Mouse (Mus musculus) lung, embryonic 15.5 days (tissue): Measurements from ENCODE around the gene Gm28168. TPM values are rescaled to one million over a fixed set of nuclear protein-coding genes. Genes with fewer than 3 reads are reported as not detected.
"Not testable (repeated sequence)": the region's sequence is repeated elsewhere in the genome, so short reads cannot be mapped to it uniquely, and the experiment has no call there.

Source experiments
- ATAC-seq: fragments of 200-750 bp; cut with Nextera tagmentation; 2 replicates; pipeline ENCODE4 v1.8.0; 2017; ENCODE audit warnings: moderate number of reproducible peaks, borderline replicate concordance; ENCODE audit not compliant: low FRiP score, low TSS enrichment; ENCODE audit errors: extremely low read depth
- H3K27ac ChIP-seq: fragments of 300-500 bp; sonication (generic); 2 replicates; pipeline ENCODE4 v1.5.1; 2015; ENCODE audit warnings: moderate library complexity, mild to moderate bottlenecking, inconsistent platforms
- H3K27me3 ChIP-seq: fragments of 300-500 bp; sonication (generic); 2 replicates; pipeline ENCODE4 v1.6.1; 2015; ENCODE audit warnings: inconsistent platforms
- H3K36me3 ChIP-seq: fragments of 300-500 bp; sonication (generic); 2 replicates; pipeline ENCODE4 v1.6.1; 2015; ENCODE audit warnings: inconsistent platforms
- H3K4me1 ChIP-seq: fragments of 300-500 bp; sonication (generic); 2 replicates; pipeline ENCODE4 v1.6.1; 2015; ENCODE audit warnings: inconsistent platforms
- H3K4me2 ChIP-seq: fragments of 300-500 bp; sonication (generic); 2 replicates; pipeline ENCODE4 v1.6.1; 2015; ENCODE audit warnings: inconsistent platforms, mild to moderate bottlenecking, moderate library complexity
- H3K4me3 ChIP-seq: fragments of 300-500 bp; sonication (generic); 2 replicates; pipeline ENCODE4 v1.5.1; 2015; ENCODE audit warnings: mild to moderate bottlenecking, inconsistent platforms
- H3K9ac ChIP-seq: fragments of 300-500 bp; sonication (generic); 2 replicates; pipeline ENCODE4 v1.6.1; 2015; ENCODE audit warnings: inconsistent platforms
- H3K9me3 ChIP-seq: fragments of 300-500 bp; sonication (generic); 2 replicates; pipeline ENCODE4 v1.6.1; 2016; ENCODE audit warnings: inconsistent platforms
- WGBS: fragments of 180-500 bp; shearing (Covaris S2); methylation state at CpG from one replicate; pipeline ENCODE4 v1.1.7; 2015; 5-methylcytosine and 5-hydroxymethylcytosine counted together
- polyA plus RNA-seq: library from polyadenylated mRNA; unstranded; fragments of >200 nt; fragmentation: Nextera tagmentation; extraction: Ambion mirVana; gene quantifications from 2 replicates; pipeline ENCODE4 v1.2.1, GENCODE M21; 2015

Gm28168 gene
- not detected in 2 replicates for polyA plus RNA-seq

GRCm38 (mm10) chr1:117927715-117928114 lies at the start of gene Gm28168:
Gene Gm28168 (plus strand): TSS chr1:117928015.
- not testable (repeated sequence) for ATAC-seq

GRCm38 (mm10) chr1:117965639-117966038 lies 37.8 kb downstream of the Gm28168 start, which contains the start of gene Gm7145:
Gene Gm7145 (plus strand): TSS chr1:117965939.
- WGBS: 64% methylated on average over 4 of the region's 4 CpGs
- H3K4me1 ChIP-seq: no peaks in the 10 kb centered on the region
- no peak for ATAC-seq
- H3K9me3 ChIP-seq: no peaks in the 10 kb centered on the region
- H3K27ac ChIP-seq: no peak within 1 kb of the TSS
- no peak within 1 kb of the TSS for H3K4me2 ChIP-seq
- H3K4me3 ChIP-seq: no peak within 1 kb of the TSS
- no peaks in the 10 kb centered on the region for H3K36me3 ChIP-seq
- H3K27me3 ChIP-seq: no peaks in the 10 kb centered on the region
- no peak within 1 kb of the TSS for H3K9ac ChIP-seq

More at GRCm38 (mm10) chr1:117927715-117928114, at the start of gene Gm28168:
- not testable (repeated sequence) for H3K9me3 ChIP-seq, H3K9ac ChIP-seq, H3K4me1 ChIP-seq, H3K4me2 ChIP-seq, H3K27me3 ChIP-seq, H3K4me3 ChIP-seq, H3K27ac ChIP-seq, H3K36me3 ChIP-seq
- 44% methylated on average over 1 of the region's 1 CpGs for WGBS

Other genes with a start within 250 kb of the Gm28168 start
- gene Gm28363, start 230.9 kb upstream of the Gm28168 start, polyA plus RNA-seq: not detected in 2 replicates
- not detected in 2 replicates for gene B020011L13Rik, start 146.9 kb upstream of the Gm28168 start, polyA plus RNA-seq
- not detected in 2 replicates for gene Gm28360, start 97.9 kb upstream of the Gm28168 start, polyA plus RNA-seq
- not detected in 2 replicates for gene Gm7145, start 37.9 kb downstream of the Gm28168 start, polyA plus RNA-seq
- gene Gm29106, start 248.5 kb downstream of the Gm28168 start, polyA plus RNA-seq: 0.09 TPM in 1 of 2 replicates, not detected in the other